Mouse (Mus musculus): ENCODE measurements around the gene Slc7a5. TPM values are rescaled to one million over a fixed set of nuclear protein-coding genes. Genes with fewer than 3 reads are reported as not detected.
A peak's percentile ranks its signal among the peaks of the same experiment; 100 is the strongest.

The Slc7a5 gene
- polyA plus RNA-seq, 1 experiment from 2014 or later, result 164 TPM

DNA sequence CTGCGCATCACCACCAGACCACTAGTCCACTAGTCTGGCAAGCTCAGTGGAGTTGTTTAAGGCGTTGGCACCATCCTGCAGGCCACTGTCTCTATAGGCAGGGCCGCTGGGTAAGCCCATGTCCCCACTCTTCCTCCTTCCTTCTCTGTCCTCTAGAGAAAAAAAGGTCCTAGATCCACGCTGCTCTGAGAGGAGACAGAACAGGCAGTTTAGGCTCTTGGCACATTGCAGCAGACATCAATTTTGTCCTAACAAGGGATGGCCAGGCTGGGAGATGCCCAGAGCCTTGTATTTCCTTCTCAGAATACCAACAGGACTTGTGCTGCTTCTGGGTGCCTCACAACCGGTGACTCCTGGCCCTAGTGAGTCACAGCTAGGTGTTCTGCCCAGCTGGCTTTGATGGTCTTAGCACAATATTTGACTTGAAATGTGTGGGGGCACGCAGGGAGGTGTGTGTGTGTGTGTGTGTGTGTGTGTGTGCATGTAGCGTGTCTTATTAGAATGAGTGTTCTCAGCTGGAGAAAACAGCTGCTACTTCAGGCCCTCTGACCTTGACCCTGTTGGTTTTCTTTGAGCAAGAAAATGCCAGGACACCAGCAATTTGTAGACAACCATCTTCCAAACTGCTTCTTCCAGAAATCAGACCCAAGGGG, 29.5 kb downstream of the Slc7a5 start:
- DNase-seq (ENCODE audit: low read depth, low spot score) (no peak), ATAC-seq (no peak)
- no peaks in the 10 kb centered on the region for H3K27me3 ChIP-seq
- ChIA-PET CTCF (interaction anchor here (1.4 to 7.5 kb wide), 4 partner anchors 27 to 57 kb away, joined by 3 to 51 read pairs (median 12); partner anchors contain the start of gene Slc7a5), POLR2A (interaction anchor here (0.7 to 1.6 kb wide), 3 partner anchors 18 to 31 kb away, joined by 3 to 5 read pairs (median 3); no protein-coding TSS in a partner anchor)
- in situ Hi-C loops (cut with MboI; ENCODE audit: low pct_unique_long_range_greater_than_20kb), result no loop called here
- no peak for TF ChIP-seq CTCF (IDR thresholded peaks at IDR 0.05)

GRCm38 (mm10) chr8:121877212-121877611, 30.3 kb downstream of the Slc7a5 start:
- POLR2A ChIA-PET, result interaction anchor here (0.8 to 1.6 kb wide), 3 partner anchors 25 to 32 kb away, joined by 3 to 5 read pairs (median 3); no protein-coding TSS in a partner anchor
- no peak for ATAC-seq
- H3K27me3 ChIP-seq, result no peaks in the 10 kb centered on the region
- in situ Hi-C loops (cut with MboI; ENCODE audit: low pct_unique_long_range_greater_than_20kb), result no loop called here
- TF ChIP-seq CTCF (IDR thresholded peaks at IDR 0.05), result no peak
- CTCF ChIA-PET, result interaction anchor here (1.1 to 7.5 kb wide), 5 partner anchors 12 to 32 kb away, joined by 3 to 51 read pairs (median 5); partner anchors contain the start of gene Slc7a5
- DNase-seq (ENCODE audit: low read depth, low spot score), result no peak

DNA sequence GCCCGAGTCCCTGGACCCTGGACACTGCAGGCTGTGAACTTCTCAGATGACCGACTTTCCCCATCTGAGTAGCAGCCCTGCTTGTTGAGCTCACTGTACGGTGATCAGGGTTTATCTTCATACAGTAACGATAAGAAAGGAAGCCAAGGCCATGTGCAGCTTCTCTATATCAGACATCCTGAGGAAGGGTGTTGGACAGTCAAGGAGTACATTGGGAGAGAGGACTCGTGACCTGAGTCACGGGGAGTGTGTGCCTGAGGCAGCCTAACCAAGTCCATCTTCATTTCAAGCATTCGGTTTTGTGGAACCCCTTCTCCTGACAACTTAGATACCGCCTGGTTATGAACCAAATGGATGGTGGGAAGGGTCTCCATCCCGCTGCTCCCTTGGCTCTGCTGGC, 32.0 kb downstream of the Slc7a5 start:
- in situ Hi-C loops (cut with MboI; ENCODE audit: low pct_unique_long_range_greater_than_20kb), result no loop called here
- ATAC-seq (no peak), DNase-seq (ENCODE audit: low read depth, low spot score) (no peak)
- no peak for TF ChIP-seq CTCF (IDR thresholded peaks at IDR 0.05)
- ChIA-PET POLR2A (interaction anchor here (0.6 to 1.3 kb wide), 3 partner anchors 33 to 71 kb away, joined by 3 read pairs; no protein-coding TSS in a partner anchor), CTCF (interaction anchor here (1.1 to 7.5 kb wide), 6 partner anchors 12 to 59 kb away, joined by 3 to 51 read pairs (median 8); partner anchors contain the start of gene Slc7a5)
- no peaks in the 10 kb centered on the region for H3K27me3 ChIP-seq

DNA sequence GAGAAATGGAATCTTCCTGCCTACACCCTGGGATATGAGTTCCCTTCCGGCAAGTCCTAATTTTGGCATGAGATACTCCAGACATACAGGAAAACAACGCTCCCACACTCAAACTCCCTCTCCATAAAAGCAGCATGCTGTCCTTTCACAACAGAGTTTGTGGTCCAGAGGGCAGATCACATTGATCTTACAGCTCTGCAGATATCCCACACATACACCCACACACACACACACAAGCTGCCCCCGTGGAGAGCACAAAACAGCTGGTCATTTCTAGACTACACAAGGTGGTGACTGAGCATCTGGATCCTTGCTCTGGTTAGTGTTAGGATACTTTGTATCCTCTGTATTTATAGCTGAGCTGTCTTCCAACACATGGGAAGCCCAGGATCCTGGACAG, 32.4 kb downstream of the Slc7a5 start:
- POLR2A ChIA-PET, result interaction anchor here (1.3 kb wide), 1 partner anchor 33 kb away, joined by 3 read pairs; no protein-coding TSS in a partner anchor
- DNase-seq (ENCODE audit: low read depth, low spot score) (no peak), ATAC-seq (no peak)
- in situ Hi-C loops (cut with MboI; ENCODE audit: low pct_unique_long_range_greater_than_20kb), result no loop called here
- TF ChIP-seq CTCF (IDR thresholded peaks at IDR 0.05), result no peak
- no peaks in the 10 kb centered on the region for H3K27me3 ChIP-seq
- CTCF ChIA-PET, result interaction anchor here (1.1 to 7.5 kb wide), 7 partner anchors 12 to 60 kb away, joined by 3 to 51 read pairs (median 5); partner anchors contain the start of gene Slc7a5

GRCm38 (mm10) chr8:121874031-121874430, 33.5 kb downstream of the Slc7a5 start:
- ATAC-seq (no peak), DNase-seq (ENCODE audit: low read depth, low spot score) (no peak)
- TF ChIP-seq CTCF (IDR thresholded peaks at IDR 0.05), result no peak
- POLR2A ChIA-PET, result interaction anchor here (0.6 to 2.0 kb wide), 3 partner anchors 23 to 67 kb away, joined by 4 to 6 read pairs (median 5); no protein-coding TSS in a partner anchor
- no peaks in the 10 kb centered on the region for H3K27me3 ChIP-seq
- in situ Hi-C loops (cut with MboI; ENCODE audit: low pct_unique_long_range_greater_than_20kb), result no loop called here
- CTCF ChIA-PET, result interaction anchor here (1.1 to 7.5 kb wide), 5 partner anchors 15 to 35 kb away, joined by 3 to 51 read pairs (median 12); partner anchors contain the start of gene Slc7a5

DNA sequence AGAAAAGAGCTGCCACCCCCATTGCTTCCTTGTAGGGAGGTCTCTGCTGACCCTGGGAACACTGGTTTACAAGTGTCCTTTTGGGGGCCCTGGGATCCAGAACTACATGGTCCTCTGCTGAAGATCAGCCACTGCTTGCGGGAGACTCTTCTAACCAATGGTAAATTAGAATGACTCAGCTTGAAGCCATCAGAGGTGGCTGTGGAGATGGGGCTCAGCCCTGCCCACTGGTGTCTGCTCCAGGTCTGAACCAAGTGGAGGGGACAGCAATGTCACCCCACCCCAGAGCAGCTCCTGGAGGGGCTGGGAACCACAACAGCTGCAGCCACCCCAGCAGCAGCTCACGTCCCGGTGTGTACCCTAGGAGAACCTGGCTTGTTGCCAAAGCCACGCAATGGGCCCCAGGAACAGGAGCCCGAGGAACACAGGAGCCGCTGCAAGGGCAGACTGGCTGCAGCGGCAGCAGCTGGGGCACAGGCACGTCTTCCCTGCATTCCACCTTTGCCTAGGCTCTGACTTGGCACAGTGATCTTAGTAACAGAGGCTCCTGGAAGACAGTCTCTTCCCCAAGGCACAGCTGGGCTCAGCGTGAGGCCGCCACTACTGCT, 35.6 kb downstream of the Slc7a5 start:
- no peak for TF ChIP-seq CTCF (IDR thresholded peaks at IDR 0.05)
- in situ Hi-C loops (cut with MboI; ENCODE audit: low pct_unique_long_range_greater_than_20kb), result no loop called here
- ATAC-seq, result peak; percentile 19
- no peaks in the 10 kb centered on the region for H3K27me3 ChIP-seq
- POLR2A ChIA-PET, result interaction anchor here (0.8 to 1.0 kb wide), 2 partner anchors 14 to 22 kb away, joined by 3 to 4 read pairs; no protein-coding TSS in a partner anchor
- no peak for DNase-seq (ENCODE audit: low read depth, low spot score)
- CTCF ChIA-PET, result interaction anchor here (0.8 to 7.5 kb wide), 5 partner anchors 10 to 39 kb away, joined by 4 to 51 read pairs (median 5); partner anchors contain the start of gene Slc7a5

DNA sequence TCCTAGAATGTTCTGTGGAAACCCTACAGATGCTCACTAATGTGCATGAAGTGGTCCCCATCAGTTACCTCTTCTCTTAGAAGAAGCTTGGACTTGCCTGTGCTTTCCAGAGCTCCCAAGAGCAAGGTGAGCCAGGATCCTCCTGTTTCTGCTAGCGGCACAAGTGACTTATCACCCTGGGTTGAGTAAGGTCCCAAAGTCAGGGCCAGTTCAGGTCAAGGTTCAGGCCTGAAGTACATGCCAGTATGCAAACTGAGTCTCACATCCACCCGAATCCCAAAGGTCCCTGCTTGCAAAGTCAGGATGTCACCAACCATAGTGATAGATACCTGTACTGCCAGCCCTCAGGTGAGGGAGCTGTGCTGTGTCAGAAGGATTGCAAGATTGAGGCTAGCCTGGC, 37.3 kb downstream of the Slc7a5 start:
- H3K27me3 ChIP-seq, result no peaks in the 10 kb centered on the region
- POLR2A ChIA-PET, result no interaction called here
- no peak for ATAC-seq
- no peak for TF ChIP-seq CTCF (IDR thresholded peaks at IDR 0.05)
- in situ Hi-C loops (cut with MboI; ENCODE audit: low pct_unique_long_range_greater_than_20kb), result no loop called here
- CTCF ChIA-PET, result interaction anchor here (5.5 kb wide), 1 partner anchor 18 kb away, joined by 37 read pairs; no protein-coding TSS in a partner anchor
- DNase-seq (ENCODE audit: low read depth, low spot score), result no peak

DNA sequence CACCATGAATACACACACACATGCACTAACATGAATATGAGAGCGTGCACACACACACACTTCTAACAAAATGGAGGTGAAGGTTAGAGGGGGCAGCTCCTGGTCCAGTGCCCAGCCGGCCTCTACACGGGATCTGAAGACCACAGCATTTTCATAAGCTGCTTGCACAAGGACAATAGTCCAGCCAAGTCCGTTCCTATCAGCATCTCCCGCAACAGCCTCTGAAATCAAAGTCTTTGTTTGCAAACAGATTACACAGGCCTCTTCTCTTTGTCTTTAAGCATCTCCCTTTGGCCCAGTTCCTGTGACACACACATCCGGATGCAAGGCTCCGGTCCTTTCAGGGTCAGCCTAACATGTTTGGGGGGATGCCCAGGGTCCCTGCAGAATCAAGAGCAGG, 38.6 kb downstream of the Slc7a5 start:
- H3K27me3 ChIP-seq, result no peaks in the 10 kb centered on the region
- ATAC-seq (no peak), DNase-seq (ENCODE audit: low read depth, low spot score) (no peak)
- ChIA-PET POLR2A (no interaction called here), CTCF (interaction anchor here (1.2 to 5.5 kb wide), 4 partner anchors 11 to 41 kb away, joined by 3 to 37 read pairs (median 4); no protein-coding TSS in a partner anchor)
- in situ Hi-C loops (cut with MboI; ENCODE audit: low pct_unique_long_range_greater_than_20kb), result no loop called here
- no peak for TF ChIP-seq CTCF (IDR thresholded peaks at IDR 0.05)

DNA sequence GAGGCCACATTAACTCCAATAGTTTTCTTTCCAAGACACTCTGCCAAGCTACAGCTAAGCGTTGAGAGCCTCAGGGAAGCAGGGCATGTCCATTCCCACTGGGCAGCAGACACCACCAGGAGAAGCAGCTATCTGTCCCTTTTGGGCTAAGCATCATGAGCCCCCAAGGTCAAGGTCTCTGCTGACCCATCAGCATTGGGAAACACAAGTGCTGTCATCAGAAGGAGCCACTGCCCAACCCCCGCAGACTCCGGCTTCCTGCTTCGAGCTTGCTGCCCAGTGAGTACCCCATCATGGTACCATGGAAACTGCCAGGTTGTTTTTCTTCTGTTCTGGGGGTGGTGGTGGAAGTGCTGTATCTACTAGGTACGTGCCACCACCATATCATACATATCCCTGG, 39.3 kb downstream of the Slc7a5 start:
- no peak for TF ChIP-seq CTCF (IDR thresholded peaks at IDR 0.05)
- ChIA-PET CTCF (interaction anchor here (1.2 to 5.5 kb wide), 3 partner anchors 16 to 42 kb away, joined by 3 to 37 read pairs (median 5); no protein-coding TSS in a partner anchor), POLR2A (interaction anchor here (0.7 kb wide), 1 partner anchor 38 kb away, joined by 3 read pairs; no protein-coding TSS in a partner anchor)
- no peak for ATAC-seq
- in situ Hi-C loops (cut with MboI; ENCODE audit: low pct_unique_long_range_greater_than_20kb), result no loop called here
- no peak for DNase-seq (ENCODE audit: low read depth, low spot score)
- no peaks in the 10 kb centered on the region for H3K27me3 ChIP-seq

DNA sequence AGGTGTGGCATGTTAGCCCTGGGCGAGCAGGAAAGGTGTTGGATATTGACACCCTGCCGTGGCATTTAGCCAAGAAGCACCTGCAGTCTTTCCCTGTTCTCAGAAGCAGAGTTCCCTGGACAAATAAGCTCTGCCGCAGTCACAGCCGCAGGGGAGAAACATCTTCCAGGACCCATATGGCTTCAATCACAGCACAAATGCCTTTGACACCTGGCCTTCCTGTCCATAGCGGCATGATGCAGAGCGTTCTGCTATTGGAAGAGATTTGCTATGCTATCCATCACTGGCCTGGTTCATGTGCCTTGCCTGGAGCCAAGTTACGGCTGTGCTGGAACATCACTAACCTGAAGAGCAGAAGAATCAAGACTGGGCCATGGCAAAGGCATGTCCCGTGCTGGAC, 42.1 kb downstream of the Slc7a5 start:
- H3K27me3 ChIP-seq, result no peaks in the 10 kb centered on the region
- CTCF ChIA-PET, result interaction anchor here (5.5 kb wide), 1 partner anchor 13 kb away, joined by 37 read pairs; no protein-coding TSS in a partner anchor
- ATAC-seq, result no peak
- no peak for TF ChIP-seq CTCF (IDR thresholded peaks at IDR 0.05)
- in situ Hi-C loops (cut with MboI; ENCODE audit: low pct_unique_long_range_greater_than_20kb), result no loop called here
- no peak for DNase-seq (ENCODE audit: low read depth, low spot score)
- POLR2A ChIA-PET, result no interaction called here
